Mouse (Mus musculus) thymus, adult 2 months (tissue): ENCODE measurements around the gene Metrnl. TPM values are rescaled to one million over a fixed set of nuclear protein-coding genes. Genes with fewer than 3 reads are reported as not detected.

Source experiments
- DNase-seq: peaks from one replicate; pipeline ENCODE4 v3.0.0; 2021
- H3K27ac ChIP-seq: fragments of 200-500 bp; 2 replicates; pipeline ENCODE4 v1.5.1; 2012; ENCODE audit warnings: low read length, control low read depth; ENCODE audit not compliant: control insufficient read depth, insufficient read depth
- H3K27me3 ChIP-seq: fragments of 200-500 bp; 2 replicates; pipeline ENCODE4 v1.6.1; 2012; ENCODE audit warnings: mild to moderate bottlenecking, low read length, moderate library complexity, mixed read lengths; ENCODE audit not compliant: control insufficient read depth, insufficient read depth
- H3K36me3 ChIP-seq: fragments of 200-500 bp; 2 replicates; pipeline ENCODE4 v1.6.1; 2012; ENCODE audit warnings: mild to moderate bottlenecking, low read length, moderate library complexity; ENCODE audit not compliant: control insufficient read depth, insufficient read depth
- H3K4me1 ChIP-seq: fragments of 200-500 bp; replicated peaks from 2 replicates; pipeline ENCODE4 v1.6.1; 2012; ENCODE audit warnings: low read length; ENCODE audit not compliant: control insufficient read depth, insufficient read depth
- H3K4me3 ChIP-seq: fragments of 200-500 bp; 2 replicates; pipeline ENCODE4 v1.5.1; 2012; ENCODE audit warnings: mild to moderate bottlenecking, low read length, control low read depth, moderate library complexity; ENCODE audit not compliant: control insufficient read depth, insufficient read depth
- CTCF ChIP-seq: fragments of 200-500 bp; IDR thresholded peaks from 2 replicates; pipeline ENCODE4 v1.5.1; 2012; ENCODE audit warnings: mild to moderate bottlenecking, control low read depth, low read length, moderate library complexity, borderline replicate concordance; ENCODE audit not compliant: control insufficient read depth, poor library complexity, insufficient read depth; ENCODE audit errors: extremely low read depth
- POLR2A ChIP-seq: fragments of 200-500 bp; IDR thresholded peaks from 2 replicates; pipeline ENCODE4 v1.6.1; 2012; ENCODE audit warnings: mild to moderate bottlenecking, low read length, control low read depth, moderate library complexity; ENCODE audit not compliant: control insufficient read depth, poor library complexity, insufficient read depth; ENCODE audit errors: extremely low read depth
- WGBS: fragments of 180-500 bp; shearing (Covaris S2); methylation state at CpG from one replicate; pipeline ENCODE4 v1.1.7; 2018; 5-methylcytosine and 5-hydroxymethylcytosine counted together
- polyA plus RNA-seq: library from polyadenylated mRNA; depleted of rRNA; stranded (reverse); fragments of >200 nt; gene quantifications from 2 replicates; pipeline ENCODE4 v1.2.3, GENCODE M21; 2012

Gene Metrnl
- polyA plus RNA-seq, 1 experiment = 17.6 TPM

GRCm38 (mm10) chr11:121679581-121679980 lies 21.8 kb upstream of the Metrnl start:
- WGBS = 94% methylated on average over 2 of the region's 2 CpGs
- no peak for DNase-seq

DNA sequence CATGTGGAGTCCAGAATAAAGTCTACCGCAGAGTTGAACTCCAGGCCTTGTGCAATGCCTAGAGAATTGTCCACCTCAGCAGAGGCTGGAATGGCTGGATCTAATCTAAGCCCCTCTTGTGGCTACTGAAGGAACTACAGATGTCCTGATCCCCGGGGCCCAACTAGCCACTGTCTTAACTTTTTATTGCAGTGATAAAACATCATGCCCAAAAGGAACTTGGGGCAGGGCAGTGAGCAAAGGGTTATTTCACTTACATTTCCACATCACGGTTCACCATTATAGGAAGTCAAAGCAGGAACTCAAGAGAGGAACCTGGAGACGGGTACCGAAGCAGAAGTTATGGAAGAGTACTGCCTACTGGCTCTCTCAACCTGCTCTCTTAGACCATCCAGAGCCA lies 20.6 kb upstream of the Metrnl start:
- TF ChIP-seq CTCF (no peak), POLR2A (no peak)
- Histone ChIP-seq H3K4me1 (no peaks in the 10 kb centered on the region), H3K4me3 (no peak overlapping the region), H3K36me3 (no peaks in the 10 kb centered on the region), H3K27me3 (no peaks in the 10 kb centered on the region), H3K27ac (no peak overlapping the region)
- DNase-seq = no peak
- 72% methylated on average over 5 of the region's 5 CpGs for WGBS

More at GRCm38 (mm10) chr11:121679581-121679980, 21.8 kb upstream of the Metrnl start:
- H3K4me3 ChIP-seq = no peak overlapping the region
- H3K27ac ChIP-seq = no peak overlapping the region
- no peaks in the 10 kb centered on the region for H3K36me3 ChIP-seq
- no peaks in the 10 kb centered on the region for H3K4me1 ChIP-seq
- H3K27me3 ChIP-seq = no peaks in the 10 kb centered on the region
- TF ChIP-seq CTCF (no peak), POLR2A (no peak)

DNA sequence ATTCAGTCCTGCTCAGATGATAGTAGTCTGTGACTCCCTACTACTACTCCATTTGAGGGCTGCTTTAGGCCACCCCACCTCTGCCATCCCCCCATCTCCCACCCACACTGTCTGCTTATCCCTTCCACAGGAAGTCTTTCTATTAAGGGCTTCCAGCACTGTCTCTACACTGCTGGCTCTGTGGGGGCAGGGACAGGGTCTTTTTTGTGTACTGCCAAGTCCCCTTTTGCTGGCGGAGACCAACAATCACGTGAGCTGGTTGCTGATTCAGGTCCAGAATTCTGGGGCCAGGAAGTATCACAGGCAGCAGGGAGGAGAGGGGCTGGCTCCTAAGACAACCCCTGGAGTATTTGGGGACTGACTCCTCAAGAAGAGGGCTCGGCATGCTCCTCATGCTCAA lies 18.1 kb upstream of the Metrnl start:
- Histone ChIP-seq H3K27ac (no peak overlapping the region), H3K36me3 (no peaks in the 10 kb centered on the region), H3K4me3 (no peak overlapping the region), H3K27me3 (no peaks in the 10 kb centered on the region), H3K4me1 (peaks cover 12% of the 10 kb centered on the region)
- no peak for DNase-seq
- 84% methylated on average over 3 of the region's 3 CpGs for WGBS
- TF ChIP-seq POLR2A (no peak), CTCF (no peak)

GRCm38 (mm10) chr11:121685491-121686001 lies 15.8 kb upstream of the Metrnl start:
- no peaks in the 10 kb centered on the region for H3K36me3 ChIP-seq
- DNase-seq = no peak
- H3K27me3 ChIP-seq = no peaks in the 10 kb centered on the region
- TF ChIP-seq POLR2A (no peak), CTCF (no peak)
- 94% methylated on average over 6 of the region's 6 CpGs for WGBS
- H3K27ac ChIP-seq = no peak overlapping the region
- H3K4me3 ChIP-seq = no peak overlapping the region
- H3K4me1 ChIP-seq = peaks cover 20% of the 10 kb centered on the region

- no peak overlapping the region for H3K4me3 ChIP-seq
- DNase-seq = no peak
- H3K27me3 ChIP-seq = no peaks in the 10 kb centered on the region
- TF ChIP-seq CTCF = no peak
- no peak for TF ChIP-seq POLR2A
- H3K36me3 ChIP-seq = no peaks in the 10 kb centered on the region
- H3K4me1 ChIP-seq = peaks cover 20% of the 10 kb centered on the region
- no peak overlapping the region for H3K27ac ChIP-seq
- WGBS = 97% methylated on average over 4 of the region's 4 CpGs
Measured at GRCm38 (mm10) chr11:121686091-121686490, 15.3 kb upstream of the Metrnl start.

- Histone ChIP-seq H3K36me3 (no peaks in the 10 kb centered on the region), H3K4me3 (no peak overlapping the region), H3K27me3 (no peaks in the 10 kb centered on the region), H3K27ac (no peak overlapping the region), H3K4me1 (peaks cover 20% of the 10 kb centered on the region)
- DNase-seq = no peak
- 60% methylated on average over 5 of the region's 5 CpGs for WGBS
- TF ChIP-seq POLR2A (no peak), CTCF (no peak)
Measured at GRCm38 (mm10) chr11:121686674-121687073, 14.7 kb upstream of the Metrnl start.

GRCm38 (mm10) chr11:121688024-121688423 lies 13.3 kb upstream of the Metrnl start:
- Histone ChIP-seq H3K27ac (no peak overlapping the region), H3K4me3 (no peak overlapping the region), H3K27me3 (no peaks in the 10 kb centered on the region), H3K4me1 (peaks cover 20% of the 10 kb centered on the region), H3K36me3 (no peaks in the 10 kb centered on the region)
- peak; percentile 31 for DNase-seq
- 6% methylated on average over 2 of the region's 2 CpGs for WGBS
- TF ChIP-seq CTCF (no peak), POLR2A (no peak)
